Mouse (Mus musculus): ENCODE data around the gene Vmn1r58. TPM values are rescaled to one million over a fixed set of nuclear protein-coding genes. Genes with fewer than 3 reads are reported as not detected.
"Not testable (repeated sequence)": the region's sequence is repeated elsewhere in the genome, so short reads cannot be mapped to it uniquely, and the experiment has no call there.

Gene Vmn1r58
- not detected in 2 replicates for total RNA-seq (2017)

GRCm38 (mm10) chr7:5413296-5413695 lies at the start of gene Vmn1r58:
Gene Vmn1r58 (minus strand): TSS chr7:5413396.
- ATAC-seq (replicated peaks; ENCODE audit: low read depth, poor library complexity, severe bottlenecking), result not testable (repeated sequence)

DNA sequence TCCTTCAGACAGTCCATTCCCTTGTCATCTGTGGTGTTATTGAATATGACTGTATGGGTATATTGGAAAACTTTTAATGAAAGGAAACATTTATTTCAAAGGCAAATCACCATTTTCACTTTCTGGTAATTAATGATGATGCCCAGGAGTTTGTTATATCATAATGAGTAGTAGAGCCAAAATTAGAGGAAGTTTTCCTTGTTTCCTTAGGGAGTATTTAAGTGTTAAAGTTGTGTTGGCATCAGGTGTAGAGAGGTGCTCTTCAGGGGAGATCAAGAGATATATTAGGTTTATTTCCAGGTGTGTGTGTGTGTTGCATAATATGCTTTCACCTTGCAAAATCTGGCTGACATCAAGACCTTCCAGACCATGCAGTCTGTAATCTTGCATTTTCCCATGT lies 43.5 kb upstream of the Vmn1r58 start, which contains the start of gene Vmn1r59:
Gene Vmn1r59, minus strand, starts transcription at position 101 of the 400 bp plus-strand sequence.
- ATAC-seq (replicated peaks; ENCODE audit: low read depth, poor library complexity, severe bottlenecking), result no peak

DNA sequence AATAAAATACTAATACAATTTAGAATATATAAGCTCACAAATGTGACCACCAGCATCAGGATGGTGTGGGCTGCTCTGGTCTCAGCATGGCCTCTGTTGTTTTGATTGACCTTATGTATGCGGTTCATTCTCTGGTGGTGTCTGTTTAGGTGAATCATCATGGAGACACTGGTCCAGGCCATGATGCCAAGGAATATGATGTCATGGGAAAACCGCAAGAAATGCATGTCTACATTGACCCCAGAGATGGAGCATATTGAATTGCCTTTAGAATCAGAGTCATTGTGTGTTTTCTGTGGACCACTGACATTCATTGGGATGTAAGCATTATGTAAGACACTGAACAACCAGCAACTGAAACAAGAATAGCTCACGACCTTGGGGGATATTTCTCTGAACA lies 40.8 kb upstream of the Vmn1r58 start:
- not testable (repeated sequence) for ATAC-seq (replicated peaks; ENCODE audit: low read depth, poor library complexity, severe bottlenecking)

DNA sequence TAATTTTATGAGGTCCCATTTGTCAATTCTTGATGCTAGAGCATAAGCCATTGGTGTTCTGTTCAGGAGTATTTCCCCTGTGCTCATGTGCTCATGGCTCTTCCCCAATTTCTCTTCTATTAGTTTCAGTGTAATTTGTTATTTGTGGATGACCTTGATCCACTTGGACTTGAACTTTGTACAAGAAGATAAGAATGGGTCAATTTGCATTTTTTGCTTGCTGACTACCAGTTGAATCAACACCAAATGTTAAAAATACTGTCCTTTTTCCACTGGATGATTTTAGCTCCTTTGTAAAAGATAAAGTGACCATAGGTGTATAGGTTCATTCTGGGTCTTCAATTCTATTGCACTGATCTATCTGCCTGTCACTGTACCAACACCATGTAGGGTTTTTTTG lies 35.4 kb upstream of the Vmn1r58 start:
- ATAC-seq (replicated peaks; ENCODE audit: low read depth, poor library complexity, severe bottlenecking), result no peak

GRCm38 (mm10) chr7:5406201-5406600 lies 7.0 kb downstream of the Vmn1r58 start:
- no peak for ATAC-seq (replicated peaks; ENCODE audit: low read depth, poor library complexity, severe bottlenecking)

- ATAC-seq (replicated peaks; ENCODE audit: low read depth, poor library complexity, severe bottlenecking), result no peak
Measured at GRCm38 (mm10) chr7:5366724-5367123, 46.5 kb downstream of the Vmn1r58 start.

DNA sequence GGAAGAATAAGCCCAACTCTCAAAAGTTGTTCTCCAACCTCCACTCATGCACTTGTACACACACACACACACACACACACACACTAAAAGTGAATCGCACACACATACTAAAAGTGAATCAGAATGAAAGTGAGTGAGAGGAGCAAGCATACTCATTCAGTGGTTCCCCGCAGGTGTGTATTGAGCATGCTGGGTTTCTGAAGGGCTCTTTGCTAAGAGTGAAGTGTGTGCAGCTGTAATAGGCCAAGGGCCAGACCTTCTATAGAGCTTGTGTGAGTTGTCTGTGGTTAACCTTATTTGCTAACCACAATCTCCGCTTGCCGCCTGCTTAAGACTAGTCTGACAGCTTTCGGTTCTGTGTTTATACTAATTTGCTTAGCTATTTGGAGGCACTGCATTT lies 49.6 kb downstream of the Vmn1r58 start:
- no peak for ATAC-seq (replicated peaks; ENCODE audit: low read depth, poor library complexity, severe bottlenecking)

Other genes with a start within 250 kb of the Vmn1r58 start
- gene Vmn1r56, start 216.6 kb downstream of the Vmn1r58 start, total RNA-seq (2017), result not detected in 2 replicates
- not detected in 2 replicates for gene Vmn1r57, start 194.9 kb downstream of the Vmn1r58 start, total RNA-seq (2017)
- not detected in 2 replicates for gene Gm5065, start 62.9 kb downstream of the Vmn1r58 start, total RNA-seq (2017)
- not detected in 2 replicates for gene Nlrp2, start 62.4 kb downstream of the Vmn1r58 start, total RNA-seq (2017)
- not detected in 2 replicates for gene Vmn1r59, start 43.4 kb upstream of the Vmn1r58 start, total RNA-seq (2017)
- gene Vmn2r28, start 80.6 kb upstream of the Vmn1r58 start, total RNA-seq (2017), result not detected in 2 replicates
- not detected in 2 replicates for gene Vmn1r60, start 133.9 kb upstream of the Vmn1r58 start, total RNA-seq (2017)
- not detected in 2 replicates for gene Vmn1r61, start 199.9 kb upstream of the Vmn1r58 start, total RNA-seq (2017)

Data from common myeloid progenitor, adult 5-6 weeks (primary cell).